Mouse (Mus musculus): ENCODE measurements around the gene Cds2. TPM values are rescaled to one million over a fixed set of nuclear protein-coding genes. Genes with fewer than 3 reads are reported as not detected.
"Not testable (repeated sequence)": the region's sequence is repeated elsewhere in the genome, so short reads cannot be mapped to it uniquely, and the experiment has no call there.

The Cds2 gene
- 19.9 and 22.1 TPM in 2 replicates for polyA plus RNA-seq (2015; fragmentation: Nextera tagmentation; extraction: Ambion mirVana)

DNA sequence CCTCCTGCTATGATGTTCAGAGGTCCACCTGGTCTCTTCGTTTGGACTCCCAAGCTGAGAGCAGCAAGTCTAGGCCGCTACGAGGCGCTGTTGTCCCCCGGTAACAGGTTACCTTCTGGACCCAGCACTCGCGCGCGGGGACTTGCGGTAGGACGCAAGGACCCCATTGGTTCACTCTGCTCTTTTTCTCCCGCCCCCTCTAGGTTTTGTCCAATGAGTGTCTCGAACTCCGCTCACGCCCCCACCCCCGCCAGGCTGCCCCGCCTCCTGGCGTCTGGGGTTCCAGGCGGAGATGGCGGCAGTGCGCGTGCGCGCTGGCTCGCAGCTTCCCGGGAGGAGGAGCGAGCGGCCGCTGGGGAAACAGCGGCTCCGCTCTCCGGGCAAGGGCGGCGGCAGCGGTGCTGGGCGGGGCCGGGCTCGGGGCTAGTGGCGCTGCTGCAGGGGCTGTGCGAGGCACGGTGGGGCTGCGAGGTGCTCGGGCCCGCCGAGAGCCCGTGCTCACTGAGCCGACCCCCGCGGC, at the start of gene Cds2:
Gene Cds2, plus strand, starts transcription at position 270 of the 520 bp plus-strand sequence.
- H3K4me2 ChIP-seq (ENCODE audit: low read depth, low read length), result peak within 1 kb of the TSS; percentile 82
- H3K4me3 ChIP-seq (ENCODE audit: low read length), result peak within 1 kb of the TSS; percentile 98
- H3K9me3 ChIP-seq (ENCODE audit: control insufficient read depth, low read length), result no peaks in the 10 kb centered on the region
- peak within 1 kb of the TSS; percentile 80 for H3K27ac ChIP-seq (ENCODE audit: low read length)
- peak; percentile 99 for ATAC-seq (ENCODE audit: low read depth)
- 0% methylated on average over 24 of the region's 49 CpGs for WGBS
- peak within 1 kb of the TSS; percentile 96 for H3K9ac ChIP-seq (ENCODE audit: low read length)
- H3K4me1 ChIP-seq (replicated peaks; ENCODE audit: control insufficient read depth, insufficient read depth, low read length), result peaks cover 5% of the 10 kb centered on the region; the same call in 1 of the 2 replicates
- H3K27me3 ChIP-seq (ENCODE audit: control insufficient read depth, insufficient read depth, low read depth, low read length), result no peaks in the 10 kb centered on the region
- no peaks in the 10 kb centered on the region for H3K36me3 ChIP-seq (ENCODE audit: control insufficient read depth, insufficient read depth, low read length)

DNA sequence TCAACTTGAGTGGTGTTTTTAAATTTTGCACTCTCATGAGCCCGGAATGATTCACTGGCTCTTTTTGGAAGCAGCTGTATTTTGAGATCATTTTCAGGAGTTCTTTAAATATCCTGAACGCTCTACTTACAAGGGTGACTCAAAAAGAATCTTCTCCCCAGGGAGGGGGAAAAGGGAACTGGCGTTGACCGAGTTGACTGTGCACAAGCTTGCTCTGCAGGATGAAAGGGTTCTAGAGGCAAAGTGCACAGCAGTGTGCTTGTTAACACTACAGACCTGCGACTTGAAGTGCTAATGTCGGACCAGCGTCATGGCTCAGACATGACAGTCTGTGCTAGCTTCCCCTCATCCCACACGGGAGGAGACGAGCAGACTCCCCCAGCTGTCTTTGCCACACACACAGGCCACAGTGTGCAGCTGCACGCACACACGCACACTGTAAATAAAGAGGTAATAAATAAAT, 41.3 kb upstream of the Cds2 start:
- 36% methylated on average over 11 of the region's 11 CpGs for WGBS
- Histone ChIP-seq H3K36me3 (ENCODE audit: control insufficient read depth, insufficient read depth, low read length) (no peaks in the 10 kb centered on the region), H3K27me3 (ENCODE audit: control insufficient read depth, insufficient read depth, low read depth, low read length) (no peaks in the 10 kb centered on the region), H3K9me3 (ENCODE audit: control insufficient read depth, low read length) (no peaks in the 10 kb centered on the region), H3K4me1 (replicated peaks; ENCODE audit: control insufficient read depth, insufficient read depth, low read length) (no peaks in the 10 kb centered on the region), H3K4me2 (ENCODE audit: low read depth, low read length) (no peak overlapping the region), H3K9ac (ENCODE audit: low read length) (no peak overlapping the region), H3K27ac (ENCODE audit: low read length) (no peak overlapping the region), H3K4me3 (ENCODE audit: low read length) (no peak overlapping the region)
- ATAC-seq (ENCODE audit: low read depth), result no peak

DNA sequence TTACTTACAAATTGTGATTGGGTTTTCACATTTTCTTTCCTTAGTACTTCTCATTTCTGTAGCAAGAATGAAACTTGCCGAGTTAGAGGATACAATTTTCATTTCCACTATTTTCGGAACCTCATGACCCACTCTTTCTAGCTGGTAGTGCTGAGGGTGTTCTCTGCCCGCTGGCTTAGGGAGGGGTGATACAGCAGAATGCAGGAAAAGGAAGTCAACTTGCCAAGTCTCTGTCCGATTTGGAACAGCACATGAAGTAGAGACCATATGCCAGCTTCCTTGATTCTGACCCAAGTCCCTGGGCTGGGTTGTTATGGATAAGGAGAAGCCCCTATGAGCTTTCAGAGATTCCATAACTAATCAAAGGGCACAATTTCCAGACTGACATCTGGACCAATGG, 38.6 kb upstream of the Cds2 start:
- H3K27me3 ChIP-seq (ENCODE audit: control insufficient read depth, insufficient read depth, low read depth, low read length), result no peaks in the 10 kb centered on the region
- no peak overlapping the region for H3K4me2 ChIP-seq (ENCODE audit: low read depth, low read length)
- no peaks in the 10 kb centered on the region for H3K9me3 ChIP-seq (ENCODE audit: control insufficient read depth, low read length)
- no peak overlapping the region for H3K4me3 ChIP-seq (ENCODE audit: low read length)
- WGBS, result 78% methylated on average over 4 of the region's 4 CpGs
- H3K4me1 ChIP-seq (replicated peaks; ENCODE audit: control insufficient read depth, insufficient read depth, low read length), result no peaks in the 10 kb centered on the region
- no peak overlapping the region for H3K27ac ChIP-seq (ENCODE audit: low read length)
- no peaks in the 10 kb centered on the region for H3K36me3 ChIP-seq (ENCODE audit: control insufficient read depth, insufficient read depth, low read length)
- H3K9ac ChIP-seq (ENCODE audit: low read length), result no peak overlapping the region
- ATAC-seq (ENCODE audit: low read depth), result no peak

DNA sequence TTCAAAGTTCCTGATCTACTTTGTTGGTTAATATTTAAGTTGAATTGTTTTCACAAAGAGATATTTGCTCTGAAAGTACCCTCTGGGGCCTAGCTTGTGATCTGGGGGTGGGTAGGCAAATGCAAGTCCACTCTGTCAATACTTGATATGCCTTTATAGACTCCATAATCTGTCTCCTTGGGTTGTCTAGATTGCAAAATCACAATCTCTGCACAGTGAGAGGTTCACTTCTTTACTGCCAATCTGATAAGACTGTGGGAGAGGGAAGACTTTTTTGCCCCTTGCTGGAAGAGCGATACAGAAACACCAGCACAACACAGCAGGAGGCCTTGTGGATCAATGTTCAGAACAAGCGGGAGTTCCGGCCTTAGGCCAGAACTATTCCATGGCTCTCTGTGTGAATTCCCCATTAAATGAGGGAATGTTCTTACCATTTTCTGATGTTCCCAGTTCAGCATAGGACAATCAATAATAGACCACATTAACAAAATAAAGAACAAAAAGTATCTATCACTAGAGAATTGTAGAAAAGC, 30.5 kb upstream of the Cds2 start:
- Histone ChIP-seq H3K36me3 (ENCODE audit: control insufficient read depth, insufficient read depth, low read length) (no peaks in the 10 kb centered on the region), H3K4me2 (ENCODE audit: low read depth, low read length) (no peak overlapping the region), H3K9me3 (ENCODE audit: control insufficient read depth, low read length) (no peaks in the 10 kb centered on the region), H3K4me3 (ENCODE audit: low read length) (no peak overlapping the region), H3K27me3 (ENCODE audit: control insufficient read depth, insufficient read depth, low read depth, low read length) (no peaks in the 10 kb centered on the region), H3K4me1 (replicated peaks; ENCODE audit: control insufficient read depth, insufficient read depth, low read length) (peaks cover 2% of the 10 kb centered on the region; the same call in 1 of the 2 replicates), H3K27ac (ENCODE audit: low read length) (no peak overlapping the region), H3K9ac (ENCODE audit: low read length) (no peak overlapping the region)
- ATAC-seq (ENCODE audit: low read depth), result no peak
- whole genome bisulfite sequencing, result 95% methylated on average over 3 of the region's 3 CpGs

DNA sequence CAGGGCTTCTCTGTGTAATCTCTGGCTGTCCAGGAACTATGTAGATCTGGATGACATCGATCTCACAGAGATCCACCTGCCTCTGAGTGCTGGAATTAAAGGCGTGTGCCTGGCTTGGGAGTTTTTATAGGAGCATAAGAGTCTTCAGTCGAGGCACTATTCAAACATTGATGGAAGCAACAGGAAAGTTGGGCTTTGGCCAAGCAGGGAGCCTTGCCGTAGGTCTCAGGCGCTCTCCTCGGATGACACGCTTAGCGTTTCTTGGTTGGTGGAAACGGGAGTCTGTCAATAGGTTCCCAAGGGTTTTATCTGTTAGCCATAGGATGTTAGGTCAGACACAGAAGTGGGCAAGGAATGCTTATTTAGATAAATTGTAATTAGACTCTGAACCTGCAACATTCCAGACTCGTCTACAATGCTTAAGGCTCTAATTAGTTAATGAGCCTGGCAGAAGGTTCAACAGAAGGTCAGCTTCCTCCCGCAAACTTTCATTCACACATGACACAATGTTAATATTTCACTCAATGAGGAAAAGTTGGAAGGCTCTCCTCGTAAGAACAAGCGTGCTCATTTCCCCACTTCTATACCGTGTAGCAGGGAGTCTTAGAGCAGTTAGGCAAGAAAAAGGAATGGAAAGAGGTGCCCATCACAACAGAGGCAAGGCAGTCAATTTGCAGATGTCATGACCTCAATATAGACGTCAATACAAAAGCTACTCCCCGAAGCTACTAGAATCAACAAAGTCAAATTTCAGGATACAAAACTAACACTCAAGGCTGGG, 28.8 kb upstream of the Cds2 start:
- Histone ChIP-seq H3K27me3 (ENCODE audit: control insufficient read depth, insufficient read depth, low read depth, low read length) (no peaks in the 10 kb centered on the region), H3K27ac (ENCODE audit: low read length) (no peak overlapping the region), H3K9me3 (ENCODE audit: control insufficient read depth, low read length) (no peaks in the 10 kb centered on the region), H3K4me3 (ENCODE audit: low read length) (no peak overlapping the region), H3K4me2 (ENCODE audit: low read depth, low read length) (no peak overlapping the region), H3K36me3 (ENCODE audit: control insufficient read depth, insufficient read depth, low read length) (no peaks in the 10 kb centered on the region), H3K9ac (ENCODE audit: low read length) (no peak overlapping the region), H3K4me1 (replicated peaks; ENCODE audit: control insufficient read depth, insufficient read depth, low read length) (peaks cover 2% of the 10 kb centered on the region; the same call in 1 of the 2 replicates)
- 0 out of 2 replicates have a peak, but pooled peaks have one; percentile 15 for ATAC-seq (ENCODE audit: low read depth)
- 38% methylated on average over 16 of the region's 16 CpGs for WGBS

DNA sequence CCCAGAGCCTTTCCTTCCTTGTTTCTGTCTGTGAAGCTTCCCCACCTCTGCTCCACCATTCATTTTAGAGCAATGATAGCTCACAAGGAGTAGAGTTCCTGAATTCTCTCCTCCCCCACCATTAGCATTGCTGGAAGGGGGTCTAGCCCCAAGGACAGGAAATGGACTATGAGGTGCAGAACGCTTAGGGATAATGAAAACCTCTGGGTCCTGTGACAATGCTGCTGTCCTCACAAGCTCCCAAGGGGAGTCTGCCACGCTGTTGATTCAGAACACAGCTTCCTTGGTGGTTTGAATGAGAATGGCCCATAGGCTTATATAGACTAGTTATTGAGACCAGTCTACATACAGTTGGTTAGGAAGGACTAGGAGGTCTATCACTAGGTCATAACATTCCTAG, 27.7 kb upstream of the Cds2 start:
- 37% methylated on average over 2 of the region's 2 CpGs for WGBS
- ATAC-seq (ENCODE audit: low read depth), result no peak
- Histone ChIP-seq H3K27ac (ENCODE audit: low read length) (no peak overlapping the region), H3K4me3 (ENCODE audit: low read length) (no peak overlapping the region), H3K36me3 (ENCODE audit: control insufficient read depth, insufficient read depth, low read length) (no peaks in the 10 kb centered on the region), H3K4me1 (replicated peaks; ENCODE audit: control insufficient read depth, insufficient read depth, low read length) (peaks cover 2% of the 10 kb centered on the region; the same call in 1 of the 2 replicates), H3K9ac (ENCODE audit: low read length) (no peak overlapping the region), H3K27me3 (ENCODE audit: control insufficient read depth, insufficient read depth, low read depth, low read length) (no peaks in the 10 kb centered on the region), H3K9me3 (ENCODE audit: control insufficient read depth, low read length) (no peaks in the 10 kb centered on the region), H3K4me2 (ENCODE audit: low read depth, low read length) (no peak overlapping the region)

DNA sequence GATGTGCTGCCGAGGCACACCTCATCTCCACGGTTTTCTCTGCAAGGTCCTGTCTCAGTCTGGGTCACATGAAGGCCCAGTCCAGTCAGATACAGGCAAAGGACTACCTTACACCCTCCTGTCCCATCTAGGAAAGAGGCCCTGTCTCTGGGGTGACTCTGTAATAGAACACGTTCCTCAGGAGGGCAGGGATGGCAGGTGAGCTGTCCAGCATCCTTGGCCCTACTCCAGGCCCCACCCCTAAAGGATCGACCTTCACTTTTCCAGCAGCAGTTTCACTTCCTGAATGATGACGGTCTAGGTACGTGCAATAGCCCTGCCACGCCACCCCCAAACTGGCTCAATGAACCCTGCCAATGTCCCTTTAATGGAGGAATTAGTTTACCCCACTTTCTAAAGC, 27.0 kb upstream of the Cds2 start:
- ATAC-seq (ENCODE audit: low read depth), result no peak
- Histone ChIP-seq H3K36me3 (ENCODE audit: control insufficient read depth, insufficient read depth, low read length) (no peaks in the 10 kb centered on the region), H3K4me1 (replicated peaks; ENCODE audit: control insufficient read depth, insufficient read depth, low read length) (peaks cover 2% of the 10 kb centered on the region; the same call in 1 of the 2 replicates), H3K9me3 (ENCODE audit: control insufficient read depth, low read length) (no peaks in the 10 kb centered on the region), H3K4me3 (ENCODE audit: low read length) (no peak overlapping the region), H3K9ac (ENCODE audit: low read length) (no peak overlapping the region), H3K27me3 (ENCODE audit: control insufficient read depth, insufficient read depth, low read depth, low read length) (no peaks in the 10 kb centered on the region), H3K4me2 (ENCODE audit: low read depth, low read length) (no peak overlapping the region), H3K27ac (ENCODE audit: low read length) (no peak overlapping the region)
- 59% methylated on average over 7 of the region's 7 CpGs for WGBS

- H3K9ac ChIP-seq (ENCODE audit: low read length); H3K27ac ChIP-seq (ENCODE audit: low read length); ATAC-seq (ENCODE audit: low read depth); H3K9me3 ChIP-seq (ENCODE audit: control insufficient read depth, low read length); H3K36me3 ChIP-seq (ENCODE audit: control insufficient read depth, insufficient read depth, low read length); H3K4me3 ChIP-seq (ENCODE audit: low read length); H3K4me1 ChIP-seq (replicated peaks; ENCODE audit: control insufficient read depth, insufficient read depth, low read length); H3K4me2 ChIP-seq (ENCODE audit: low read depth, low read length); H3K27me3 ChIP-seq (ENCODE audit: control insufficient read depth, insufficient read depth, low read depth, low read length): not testable (repeated sequence)
- 81% methylated on average over 3 of the region's 3 CpGs for WGBS
These were observed 23.5 kb upstream of the Cds2 start for GRCm38 (mm10) chr2:132239434-132239833.

- 23% methylated on average over 7 of the region's 10 CpGs for WGBS
- not testable (repeated sequence) for H3K4me1 ChIP-seq (replicated peaks; ENCODE audit: control insufficient read depth, insufficient read depth, low read length); H3K36me3 ChIP-seq (ENCODE audit: control insufficient read depth, insufficient read depth, low read length); H3K9ac ChIP-seq (ENCODE audit: low read length); ATAC-seq (ENCODE audit: low read depth); H3K4me2 ChIP-seq (ENCODE audit: low read depth, low read length); H3K4me3 ChIP-seq (ENCODE audit: low read length); H3K9me3 ChIP-seq (ENCODE audit: control insufficient read depth, low read length); H3K27me3 ChIP-seq (ENCODE audit: control insufficient read depth, insufficient read depth, low read depth, low read length); H3K27ac ChIP-seq (ENCODE audit: low read length)
These were observed 22.5 kb upstream of the Cds2 start for GRCm38 (mm10) chr2:132240457-132240856.
